Mouse (Mus musculus): ENCODE data around the gene Ipp. TPM values are rescaled to one million over a fixed set of nuclear protein-coding genes. Genes with fewer than 3 reads are reported as not detected.
A peak's percentile ranks its signal among the peaks of the same experiment; 100 is the strongest.

Ipp gene
- total and polyA plus RNA-seq, 3 experiments, result 8.4 to 8.8 TPM; not detected in 1

DNA sequence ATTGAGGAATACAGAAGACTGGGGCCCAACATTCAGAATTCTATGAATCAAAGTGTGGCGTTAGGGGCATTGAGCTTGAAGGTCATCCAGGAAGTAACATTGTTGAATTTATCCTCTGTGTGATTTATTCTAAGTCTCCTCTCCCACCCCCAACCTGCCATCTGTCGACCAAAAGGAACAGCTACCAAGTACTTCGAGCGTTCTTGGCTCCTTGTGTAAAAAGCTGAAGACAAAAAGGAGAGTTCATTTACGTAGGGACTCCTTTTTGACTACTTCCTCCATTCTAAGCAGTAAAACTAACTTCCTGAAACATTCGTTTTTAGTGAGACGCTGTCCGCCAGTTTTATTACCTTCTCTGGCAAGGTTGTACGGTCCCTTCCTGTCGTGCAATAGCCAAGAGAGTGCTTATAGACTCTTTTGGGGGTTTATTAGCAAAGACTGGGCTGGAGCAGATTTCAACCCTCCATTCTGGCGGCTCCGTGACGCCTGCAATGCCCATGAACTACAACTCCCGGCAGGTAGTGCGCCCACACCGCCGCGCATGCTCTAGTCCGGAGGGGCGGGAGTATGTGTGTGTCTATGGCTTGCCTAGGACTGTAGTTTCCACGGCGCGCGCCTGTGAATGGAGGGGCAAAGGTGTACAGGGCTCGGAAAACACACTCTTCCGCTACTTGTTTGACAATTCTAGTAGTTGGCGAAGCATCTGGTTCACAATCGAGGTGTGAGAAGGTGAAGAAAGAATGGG is 49.4 kb downstream of the Ipp start (continued):
- peak in 1 of 2 experiments; percentile 94; a peak in 2 of 4 replicates for TF ChIP-seq POLR2A (IDR thresholded peaks at IDR 0.05; ENCODE audit: control insufficient read depth in 1 of 2, insufficient read depth in 1 of 2, low read depth in 1 of 2, low read length in 2 of 2, poor library complexity in 1 of 2)

DNA sequence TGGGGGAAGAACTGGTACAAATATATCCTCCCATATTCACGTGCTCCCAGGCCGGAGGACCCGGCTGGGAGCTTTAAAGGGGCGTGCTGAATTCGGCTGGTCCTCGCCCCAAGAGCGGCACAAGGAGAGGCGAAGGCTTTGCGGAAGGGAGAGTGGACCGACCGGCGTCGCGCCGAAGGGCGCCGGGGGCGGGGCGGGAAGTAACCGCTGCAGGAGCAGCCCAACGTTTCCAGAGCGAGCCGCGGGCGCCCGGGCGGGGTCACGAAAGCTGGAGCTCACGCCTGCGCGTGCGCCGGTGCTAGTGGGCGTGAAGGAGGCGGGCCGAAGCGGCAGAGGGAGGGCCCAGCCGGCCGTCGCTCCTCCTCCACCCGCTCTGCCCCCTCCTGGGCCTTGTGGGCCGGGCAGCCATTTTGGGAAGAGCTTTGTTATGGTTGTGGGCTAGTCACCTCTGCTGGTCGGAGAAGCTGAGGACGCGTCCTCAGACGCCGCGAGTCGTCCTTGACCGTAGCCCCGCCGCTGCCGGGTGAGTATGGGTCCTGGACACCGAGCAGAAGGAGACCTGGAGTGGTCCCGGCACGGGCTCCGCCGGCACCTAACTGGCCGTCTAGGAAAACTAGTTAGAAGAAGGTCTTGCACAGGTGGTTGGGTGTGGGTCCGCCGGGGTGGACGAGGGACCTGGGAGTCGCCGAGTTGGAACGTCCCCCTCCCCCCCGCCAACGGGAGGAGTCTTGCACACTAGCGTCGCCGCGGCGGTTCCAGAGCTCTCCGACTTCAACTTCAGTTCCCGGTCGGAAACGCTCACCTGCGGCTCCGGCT is 50.2 kb downstream of the Ipp start, which contains the start of gene Gpbp1l1:
Gene Gpbp1l1 (plus strand): TSS at position 353 of the 816 bp plus-strand sequence.
- DNase-seq (ENCODE audit: low read depth, low spot score), result peak; percentile 96
- Histone ChIP-seq H3K79me2 (ENCODE audit: control insufficient read depth, insufficient read depth, low read length, poor library complexity) (peaks cover 51% of the 10 kb centered on the region), H3K4me3 (ENCODE audit: control insufficient read depth in 1 of 2, insufficient read depth in 1 of 2, low read depth in 2 of 2, low read length in 2 of 2) (peak within 1 kb of the TSS; percentile 82 to 97), H3K27me3 (ENCODE audit: control insufficient read depth in 1 of 2, insufficient read depth in 2 of 2, low read length in 2 of 2) (no peaks in the 10 kb centered on the region), H3K9ac (ENCODE audit: control insufficient read depth, low read depth, low read length, poor library complexity, severe bottlenecking) (peak within 1 kb of the TSS; percentile 98), H3K36me3 (ENCODE audit: control insufficient read depth in 1 of 2, insufficient read depth in 2 of 2, low read length in 2 of 2) (peaks cover 0 to 24% of the 10 kb centered on the region in 2 experiments; a peak in 2 of 4 replicates), H3K27ac (ENCODE audit: control insufficient read depth, low read depth, low read length) (peak within 1 kb of the TSS; percentile 99), H3K9me3 (replicated peaks; ENCODE audit: insufficient read depth, low read length) (no peaks in the 10 kb centered on the region), H3K4me1 (ENCODE audit: control insufficient read depth in 1 of 2, insufficient read depth in 2 of 2, low read length in 2 of 2) (0 out of 4 replicates have a peak, but pooled peaks cover 0 to 2% of the 10 kb centered on the region in 2 experiments)
- TF ChIP-seq SMC3 (IDR thresholded peaks at IDR 0.05; ENCODE audit: low read depth, low read length) (no peak), E2F4 (IDR thresholded peaks at IDR 0.05; ENCODE audit: borderline replicate concordance, low read depth, low read length) (no peak), MYB (IDR thresholded peaks at IDR 0.05; ENCODE audit: low read depth, low read length) (0 out of 2 replicates have a peak, but pooled peaks have one; percentile 44), KAT2A (conservative IDR thresholded peaks at IDR 0.05; ENCODE audit: low read depth, low read length) (no peak), SIN3A (IDR thresholded peaks at IDR 0.05; ENCODE audit: low read length) (peak; percentile 47), MEF2A (IDR thresholded peaks at IDR 0.05; ENCODE audit: extremely low read depth, insufficient replicate concordance, low read depth, low read length, poor library complexity, severe bottlenecking) (no peak), MAFK (IDR thresholded peaks at IDR 0.05; ENCODE audit: borderline replicate concordance, low read depth, low read length) (no peak), HCFC1 (IDR thresholded peaks at IDR 0.05; ENCODE audit: low read depth, low read length) (no peak), POLR2AphosphoS5 (IDR thresholded peaks at IDR 0.05; ENCODE audit: borderline replicate concordance, low read depth, low read length) (no peak), CHD2 (IDR thresholded peaks at IDR 0.05; ENCODE audit: low read length) (no peak), POLR2A (IDR thresholded peaks at IDR 0.05; ENCODE audit: control insufficient read depth in 1 of 2, insufficient read depth in 1 of 2, low read depth in 1 of 2, low read length in 2 of 2, poor library complexity in 1 of 2) (peak; percentile 10 to 91; a peak in 3 of 4 replicates), NRF1 (IDR thresholded peaks at IDR 0.05; ENCODE audit: insufficient read depth, low read depth, low read length, poor library complexity, severe bottlenecking) (peak; percentile 95), UBTF (IDR thresholded peaks at IDR 0.05; ENCODE audit: borderline replicate concordance, insufficient read depth, low read depth, low read length) (0 out of 2 replicates have a peak, but pooled peaks have one; percentile 34), USF2 (IDR thresholded peaks at IDR 0.05; ENCODE audit: borderline replicate concordance in 1 of 2, insufficient read depth in 1 of 2, low read depth in 1 of 2, low read length in 2 of 2) (no peak), BHLHE40 (IDR thresholded peaks at IDR 0.05; ENCODE audit: borderline replicate concordance, low read depth, low read length) (no peak), ZKSCAN1 (IDR thresholded peaks at IDR 0.05; ENCODE audit: low read depth, low read length) (no peak), MXI1 (IDR thresholded peaks at IDR 0.05; ENCODE audit: low read depth, low read length) (no peak; the same call in none of the 2 replicates), TAL1 (IDR thresholded peaks at IDR 0.05; ENCODE audit: low read length) (no peak), JUND (IDR thresholded peaks at IDR 0.05; ENCODE audit: low read depth, low read length) (no peak), EP300 (IDR thresholded peaks at IDR 0.05; ENCODE audit: low read depth in 1 of 2, low read length in 2 of 2) (no peak), TBP (IDR thresholded peaks at IDR 0.05; ENCODE audit: low read depth, low read length) (no peak), GATA1 (IDR thresholded peaks at IDR 0.05; ENCODE audit: low read depth, low read length) (no peak), ELF1 (IDR thresholded peaks at IDR 0.05; ENCODE audit: low read depth, low read length) (peak; percentile 68; the same call in 1 of the 2 replicates), CHD1 (IDR thresholded peaks at IDR 0.05; ENCODE audit: low read depth, low read length) (0 out of 2 replicates have a peak, but pooled peaks have one; percentile 70), NELFE (IDR thresholded peaks at IDR 0.05; ENCODE audit: low read depth, low read length) (peak; percentile 80), TCF12 (IDR thresholded peaks at IDR 0.05; ENCODE audit: low read depth, low read length) (peak; percentile 48; the same call in 1 of the 2 replicates), ZC3H11A (IDR thresholded peaks at IDR 0.05; ENCODE audit: low read depth, low read length) (0 out of 2 replicates have a peak, but pooled peaks have one; percentile 21), CTCF (IDR thresholded peaks at IDR 0.05 in 2 of 3, conservative IDR thresholded peaks at IDR 0.05 in 1 of 3; ENCODE audit: control insufficient read depth in 1 of 3, insufficient read depth in 1 of 3, low read depth in 2 of 3, low read length in 3 of 3, poor library complexity in 1 of 3, severe bottlenecking in 1 of 3) (no peak), ETS1 (IDR thresholded peaks at IDR 0.05; ENCODE audit: low read depth, low read length) (no peak), USF1 (IDR thresholded peaks at IDR 0.05; ENCODE audit: low read depth, low read length) (peak; percentile 47; the same call in 1 of the 2 replicates)
